Mouse (Mus musculus) neutrophil, adult 5-6 weeks (primary cell): ENCODE measurements around the gene Gxylt2. TPM values are rescaled to one million over a fixed set of nuclear protein-coding genes. Genes with fewer than 3 reads are reported as not detected.

Experiments used
- ATAC-seq: fragments of 151-379, 151-347 bp; 2 replicates; pipeline ENCODE4 v1.8.0; 2017; ENCODE audit warnings: mild to moderate bottlenecking, moderate TSS enrichment; ENCODE audit not compliant: insufficient number of reproducible peaks, poor library complexity, low FRiP score, severe bottlenecking; ENCODE audit errors: extremely low read depth
- total RNA-seq: library from RNA; stranded (forward); fragments of 200-1000 nt; gene quantifications from 2 replicates; pipeline ENCODE4 v1.2.3, GENCODE M21; 2017

The Gxylt2 gene
- total RNA-seq, 1 experiment from 2014 or later: not detected

DNA sequence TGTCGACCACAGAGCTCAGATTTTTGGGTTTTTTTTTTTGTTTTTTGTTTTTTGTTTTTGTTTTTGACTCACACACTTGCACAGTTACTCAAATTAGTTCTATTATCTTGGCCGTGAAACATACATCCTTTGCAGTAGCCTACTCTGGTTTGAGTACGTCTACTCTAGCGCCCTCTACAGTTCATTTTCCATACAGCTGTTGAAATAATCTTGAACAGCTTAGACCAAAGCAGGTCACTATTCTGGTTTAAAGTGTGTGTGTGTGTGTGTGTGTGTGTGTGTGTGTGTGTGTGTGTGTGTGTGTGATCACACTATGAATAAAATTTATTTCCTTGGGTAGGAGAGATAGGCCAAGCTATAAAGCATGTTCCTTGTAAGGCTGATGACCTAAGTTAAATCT, 5.6 kb downstream of the Gxylt2 start:
- no peak for ATAC-seq

DNA sequence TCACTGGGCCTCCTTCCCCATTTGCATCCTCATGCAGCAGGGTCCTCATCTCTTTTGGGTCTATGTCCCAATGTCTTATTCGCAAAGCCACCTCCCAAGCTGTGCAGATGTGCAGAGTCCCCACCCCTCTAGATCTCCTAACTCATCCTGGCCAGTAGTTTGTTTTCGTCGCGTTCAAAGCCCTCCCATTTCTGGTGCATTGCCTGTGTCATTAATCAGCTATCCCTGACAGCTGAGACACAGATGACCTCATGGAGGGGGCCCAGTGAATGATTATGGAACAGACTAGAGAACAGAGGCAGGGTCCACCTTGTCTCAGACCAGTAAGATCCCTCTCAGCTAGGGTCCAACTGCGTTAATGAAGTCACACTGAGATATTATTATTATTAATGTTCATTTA, 6.3 kb downstream of the Gxylt2 start:
- ATAC-seq: no peak

DNA sequence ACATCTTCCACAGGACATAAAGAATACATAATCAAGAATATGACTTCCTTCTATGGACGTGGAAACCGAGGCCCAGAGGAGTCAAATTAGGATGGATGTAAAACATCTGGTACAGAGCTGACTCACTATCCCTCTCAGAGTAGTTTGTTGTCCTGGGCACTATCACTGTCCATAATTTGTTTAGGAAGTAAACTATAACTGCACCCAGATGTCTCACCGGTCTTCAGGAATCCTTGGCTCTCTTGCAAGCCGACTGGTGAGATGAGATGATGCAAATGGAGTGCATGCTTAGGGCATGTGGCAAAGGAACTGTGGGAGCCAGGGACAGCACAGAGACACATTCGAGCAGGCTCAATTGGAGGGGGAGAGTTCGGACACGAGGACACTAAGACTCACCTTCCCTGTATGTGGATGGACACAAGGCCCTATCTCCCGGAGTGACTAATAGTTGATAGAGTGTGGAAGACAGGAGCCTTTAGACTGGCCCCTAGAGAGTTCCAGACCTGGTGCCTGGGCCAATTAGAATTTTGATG, 10.8 kb downstream of the Gxylt2 start:
- ATAC-seq: no peak

DNA sequence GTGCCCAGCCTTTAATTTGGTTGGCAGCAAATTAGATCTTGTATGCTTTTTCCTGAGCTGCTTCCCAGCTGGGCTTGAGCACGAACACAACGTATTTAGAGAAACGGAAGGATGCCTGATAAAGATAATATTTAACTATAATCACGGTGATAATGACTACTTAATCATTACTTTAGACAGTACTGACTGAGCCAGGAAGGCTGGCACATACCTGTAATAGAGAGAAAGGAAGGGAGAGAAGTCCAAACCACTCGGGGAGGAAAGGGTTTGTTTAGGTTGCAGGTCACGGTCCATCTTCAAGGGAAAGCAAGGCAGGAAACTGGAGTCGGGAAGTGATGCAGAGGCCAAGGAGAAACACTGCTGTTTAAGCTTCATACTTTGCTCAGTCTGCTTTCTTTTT, 11.6 kb downstream of the Gxylt2 start:
- ATAC-seq: no peak

DNA sequence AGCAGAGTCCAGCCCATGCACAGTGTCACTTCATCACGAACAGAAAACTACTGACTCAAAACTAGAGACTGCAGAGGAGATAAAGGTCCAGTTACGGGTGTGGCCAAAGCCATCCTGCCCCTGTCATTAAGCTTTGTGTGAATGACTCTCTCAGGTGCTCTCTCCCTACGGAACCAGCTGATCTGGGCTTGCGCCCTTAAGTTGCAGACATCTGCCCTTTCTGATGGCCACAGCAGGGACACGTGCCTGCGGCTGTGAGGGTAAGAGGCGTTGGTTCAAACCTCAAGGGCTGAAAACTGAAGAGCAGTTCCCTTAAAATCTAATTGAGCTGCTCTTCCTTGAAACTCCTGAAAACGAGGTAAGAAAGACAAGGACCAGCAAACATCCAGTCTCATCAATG, 12.3 kb downstream of the Gxylt2 start:
- no peak for ATAC-seq

DNA sequence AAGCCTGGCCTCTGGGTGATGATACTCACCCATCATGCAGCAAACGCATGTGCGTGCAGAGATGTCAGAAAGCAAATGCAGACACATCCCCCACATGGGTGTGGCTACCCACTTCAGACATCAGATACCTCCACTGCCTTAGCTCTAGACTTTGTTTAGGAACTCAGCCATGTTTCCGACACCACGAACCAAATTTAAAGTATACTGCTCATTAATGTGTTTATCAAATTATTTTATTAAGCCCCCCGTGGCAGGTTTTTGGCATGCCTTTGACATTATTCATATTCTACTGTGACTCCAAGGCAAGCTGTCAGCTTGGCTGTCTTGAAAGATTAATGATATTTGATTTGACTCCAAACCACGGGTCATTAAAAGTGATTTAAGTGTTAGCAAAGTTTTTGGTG, 15.6 kb downstream of the Gxylt2 start:
- ATAC-seq: no peak

DNA sequence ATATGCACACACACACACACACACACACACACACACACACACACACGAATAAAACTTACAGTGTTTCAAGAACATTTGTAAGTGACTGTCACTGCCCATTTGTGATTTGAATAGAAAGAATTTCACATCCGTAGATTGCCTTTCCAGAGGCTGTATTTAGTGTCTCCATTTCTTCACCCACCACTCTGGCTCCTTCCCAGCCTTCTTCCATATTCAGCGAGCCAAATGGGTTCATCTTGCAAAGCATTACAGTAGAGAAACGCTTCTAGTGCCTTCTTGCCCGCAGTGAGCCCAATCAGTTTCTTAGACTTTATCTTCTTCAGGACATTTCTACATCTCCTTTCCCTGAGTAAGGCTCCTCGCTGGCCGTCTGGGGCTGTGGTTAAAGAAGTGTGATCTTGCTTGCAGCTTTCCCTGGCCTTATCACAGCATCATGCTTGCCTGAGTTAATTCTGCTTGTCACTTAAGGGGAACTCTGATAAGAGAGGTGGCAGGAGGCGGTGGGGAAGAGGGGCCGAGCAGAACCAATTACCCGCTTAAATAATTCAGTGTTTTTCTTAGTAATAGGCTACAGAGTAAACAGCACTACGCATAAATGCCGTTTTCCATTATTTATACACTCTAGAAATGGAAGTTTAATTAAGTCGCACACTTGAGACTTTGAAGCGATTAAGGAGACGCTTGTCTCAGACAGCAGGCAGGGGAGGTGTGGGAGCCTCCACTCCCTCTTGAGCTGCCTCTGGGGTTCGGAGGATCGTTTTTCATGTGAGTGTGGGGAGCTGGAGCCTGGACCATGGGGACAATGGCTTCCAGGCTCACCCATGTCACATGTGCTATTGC, 16.6 kb downstream of the Gxylt2 start:
- no peak for ATAC-seq

DNA sequence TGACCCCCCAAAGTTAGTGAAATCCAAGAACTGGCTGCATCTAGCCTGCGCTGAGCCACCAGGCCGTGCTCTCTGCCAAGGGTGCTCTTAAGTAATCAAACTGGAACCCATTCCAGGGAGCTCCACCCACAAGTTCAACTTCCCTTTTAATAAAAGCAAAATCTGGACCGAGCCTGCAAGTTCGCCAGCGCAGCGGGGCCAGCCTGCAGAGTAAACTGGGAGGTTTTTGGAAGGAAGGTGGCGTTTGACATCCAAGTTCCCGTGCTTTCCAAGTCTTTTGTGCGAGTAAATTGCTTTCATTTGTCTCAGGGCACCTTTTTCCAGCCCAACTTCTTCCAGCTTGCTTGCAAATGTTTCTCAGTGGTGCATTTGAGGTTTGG, 27.5 kb downstream of the Gxylt2 start:
- ATAC-seq: no peak

DNA sequence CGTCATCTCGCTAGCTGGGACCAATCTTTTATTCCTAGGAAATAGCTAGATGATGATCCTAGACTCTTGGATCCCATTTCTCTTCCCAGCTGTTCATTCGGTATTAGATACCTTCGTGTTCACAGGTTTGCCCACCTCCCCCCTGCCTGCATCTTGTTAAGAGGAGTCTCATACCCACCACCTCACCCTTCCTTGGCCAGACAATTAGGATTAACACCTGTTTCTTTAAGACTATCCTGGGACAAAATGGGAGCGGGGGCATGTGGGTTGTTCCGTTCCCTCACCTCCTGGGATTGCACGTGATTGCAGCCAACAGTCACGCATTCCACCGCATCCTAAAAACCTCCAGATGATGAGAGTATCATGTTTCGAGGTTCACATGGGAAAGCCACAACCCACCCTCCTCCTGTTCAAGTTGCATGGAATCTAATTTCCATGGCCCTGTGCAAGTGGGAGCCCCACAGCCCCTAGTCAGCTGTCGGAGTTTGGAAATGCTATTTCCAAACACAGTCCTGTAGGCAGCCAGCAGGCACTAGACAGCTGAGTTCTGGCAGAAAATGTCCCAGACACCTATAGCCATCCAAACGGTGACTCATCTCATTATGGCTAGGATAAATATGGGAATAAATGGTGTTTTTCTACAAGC, 28.0 kb downstream of the Gxylt2 start:
- ATAC-seq: no peak

DNA sequence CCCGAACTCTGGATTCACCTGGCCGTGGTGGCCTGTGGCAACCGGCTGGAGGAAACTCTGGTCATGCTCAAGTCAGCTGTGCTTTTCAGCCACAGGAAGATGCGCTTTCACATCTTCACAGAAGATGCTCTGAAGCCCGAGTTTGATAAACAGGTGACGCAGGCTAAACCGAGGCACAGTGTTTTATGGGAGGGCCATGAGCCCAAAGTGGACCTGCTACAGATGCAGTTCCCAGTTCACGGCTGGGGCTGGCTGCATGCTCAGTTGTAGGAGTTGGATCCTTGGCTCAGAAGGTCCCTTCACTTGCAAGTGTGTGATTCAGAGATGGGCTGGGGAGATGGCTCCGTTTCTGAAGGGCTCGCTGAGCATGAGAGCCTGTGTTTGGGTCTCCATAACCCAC, 28.7 kb downstream of the Gxylt2 start:
- no peak for ATAC-seq

DNA sequence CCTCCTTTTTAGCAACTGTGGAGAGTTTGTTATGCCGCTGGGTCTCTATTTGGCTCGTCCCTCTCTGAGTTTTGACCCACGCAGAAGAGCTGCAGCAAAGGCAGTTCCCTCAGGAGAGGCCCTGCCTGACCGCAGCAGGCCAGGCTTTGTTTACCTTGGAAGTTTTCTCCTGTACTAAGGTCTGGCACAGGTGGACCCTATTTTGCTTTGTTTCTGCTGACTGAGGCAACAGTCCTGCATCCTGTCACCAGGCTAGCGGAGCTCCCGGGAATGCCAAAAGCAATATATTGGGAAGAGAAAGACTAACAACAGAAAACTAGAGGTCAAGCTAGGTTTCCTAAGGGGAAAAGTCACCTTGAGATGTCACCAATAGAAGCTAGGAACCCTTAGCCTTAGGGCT, 29.8 kb downstream of the Gxylt2 start:
- no peak for ATAC-seq

DNA sequence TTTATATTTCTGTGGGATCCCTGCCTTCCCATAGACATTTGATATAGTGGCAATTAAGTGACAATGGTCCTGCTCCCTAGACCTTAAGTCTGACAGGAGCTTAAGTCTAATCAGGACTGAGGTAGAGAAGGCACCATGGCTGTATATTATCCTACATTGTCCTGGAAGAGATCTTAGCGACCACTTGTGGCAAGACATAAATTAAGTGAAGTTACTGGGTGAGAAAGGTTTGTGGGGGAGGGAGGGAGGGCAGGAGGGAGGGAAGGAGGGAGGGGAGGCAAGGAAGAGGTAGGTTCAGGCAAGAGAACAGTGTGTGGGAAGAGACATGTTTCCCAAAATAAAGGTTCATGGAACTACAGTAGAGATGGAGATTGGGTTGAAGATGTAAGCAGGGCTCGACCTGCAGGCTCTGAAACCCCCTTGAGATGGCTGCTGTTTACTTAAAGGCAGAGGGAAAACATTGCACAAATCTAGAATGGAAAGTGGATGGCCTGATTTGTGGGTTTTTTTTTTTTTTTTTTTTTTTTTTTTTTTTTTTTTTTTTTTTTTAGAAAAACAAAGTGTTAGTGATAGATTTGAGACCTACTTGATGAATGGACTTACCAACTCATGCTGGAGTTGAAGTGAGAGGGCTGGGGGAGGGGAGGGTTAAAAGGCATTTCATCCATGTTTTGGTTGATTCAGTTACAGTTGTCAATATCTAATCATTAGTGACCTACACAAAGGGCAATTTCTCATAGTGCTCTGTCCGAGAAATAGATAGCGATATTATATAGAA, 54.1 kb downstream of the Gxylt2 start:
- ATAC-seq: no peak

DNA sequence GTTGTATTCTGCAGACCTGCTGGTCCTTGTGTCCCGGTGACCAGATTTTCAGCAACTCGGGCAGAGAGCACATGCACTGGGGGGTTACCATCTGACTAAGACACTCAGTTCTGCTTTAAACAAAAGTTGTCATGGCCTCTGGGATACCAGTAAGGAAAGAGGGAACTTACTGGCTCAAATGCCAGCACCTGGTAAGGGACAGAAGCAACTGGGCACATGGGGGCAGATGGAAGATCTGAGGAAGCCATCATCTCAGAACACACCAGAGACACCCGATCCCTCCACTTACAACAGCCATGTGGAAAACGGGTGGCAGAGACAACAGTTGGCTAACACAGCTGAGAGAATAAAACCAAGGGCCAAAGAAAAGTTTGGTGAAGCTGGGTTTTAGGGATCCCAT, 63.2 kb downstream of the Gxylt2 start:
- no peak for ATAC-seq

DNA sequence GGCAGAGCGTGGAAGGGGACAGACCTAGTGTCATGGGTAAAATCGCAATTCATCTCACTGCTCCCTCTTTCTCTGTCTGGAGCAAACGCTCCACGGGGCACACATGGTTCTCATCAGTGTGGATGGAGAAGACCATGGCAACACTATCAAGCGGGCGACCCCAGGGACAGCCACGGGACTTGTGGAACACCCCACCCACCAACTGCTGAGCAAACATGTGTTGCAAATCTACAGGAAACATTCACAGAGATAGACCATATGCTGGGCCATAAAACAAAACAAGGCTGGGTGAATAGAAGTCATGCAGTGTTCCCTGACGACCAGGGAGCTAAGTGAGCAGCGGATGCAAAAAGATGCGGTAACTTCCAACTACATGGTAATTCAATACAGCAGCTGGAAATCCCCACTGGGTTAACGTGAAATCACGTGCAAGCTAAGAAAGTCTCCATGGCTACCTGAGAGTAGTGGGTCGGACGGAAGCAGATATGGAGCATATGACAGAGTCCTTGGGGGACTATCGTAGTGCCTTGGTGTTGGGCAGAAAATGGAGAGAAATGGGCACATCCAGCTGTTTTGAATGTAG, 71.5 kb downstream of the Gxylt2 start:
- ATAC-seq: no peak

DNA sequence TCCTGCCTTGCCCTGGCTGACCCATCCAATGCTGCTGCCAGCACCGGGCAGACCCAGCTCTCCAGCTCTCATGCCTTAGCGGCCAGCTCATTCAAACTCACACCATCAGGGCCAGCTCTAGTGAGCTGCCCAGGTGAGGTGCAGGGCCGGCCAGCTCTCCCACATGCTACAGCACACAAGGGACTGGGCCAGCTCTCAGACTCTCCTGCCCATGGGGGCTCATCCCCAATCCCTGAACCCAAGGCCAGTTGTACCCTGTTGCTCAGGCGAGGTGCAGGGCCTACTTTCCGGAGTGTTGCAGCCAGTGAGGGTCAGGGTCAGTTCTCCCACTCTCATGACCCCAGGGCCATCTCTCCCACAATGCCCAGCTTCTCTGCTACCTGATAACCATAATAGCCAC, 74.1 kb downstream of the Gxylt2 start:
- ATAC-seq: no peak

DNA sequence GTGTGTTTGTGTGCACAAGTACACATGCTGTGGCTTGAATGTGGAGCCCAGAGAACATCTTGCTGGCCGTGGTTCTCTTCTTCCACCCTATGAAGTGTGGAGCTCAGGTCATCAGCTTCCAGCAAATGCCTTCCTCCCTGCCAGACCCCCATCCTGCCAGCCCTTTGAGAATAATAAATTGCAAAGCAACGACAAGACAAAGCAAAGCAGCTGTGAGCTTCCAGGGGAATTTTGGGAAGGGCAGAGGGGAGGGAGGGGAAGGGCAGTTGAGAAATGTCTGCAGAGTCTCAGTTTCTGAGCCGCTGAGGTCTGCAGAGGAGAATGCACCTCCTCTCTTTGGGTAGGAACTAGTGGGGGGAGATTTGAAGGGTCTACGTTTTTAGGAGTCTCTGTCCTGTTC, 75.9 kb downstream of the Gxylt2 start:
- ATAC-seq: no peak

DNA sequence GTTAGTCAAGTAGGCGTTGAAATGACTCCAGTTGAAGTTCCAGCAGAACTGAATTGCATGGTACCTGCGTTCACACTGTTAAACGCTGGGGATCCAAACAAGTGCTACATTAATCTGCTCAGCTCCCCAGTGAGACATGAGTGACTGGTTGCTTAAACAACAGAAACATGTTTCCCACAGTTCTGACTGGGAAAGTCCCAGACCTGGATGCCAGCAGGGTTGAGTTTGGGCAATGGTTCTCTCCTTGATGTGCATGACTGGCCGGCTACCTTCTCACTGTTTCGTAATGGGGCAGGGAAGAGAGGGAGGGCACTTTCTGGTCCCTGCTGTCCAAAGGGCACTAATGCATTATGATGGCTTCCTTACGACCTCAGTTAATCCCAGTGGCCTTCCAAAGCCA, 77.1 kb downstream of the Gxylt2 start:
- no peak for ATAC-seq

DNA sequence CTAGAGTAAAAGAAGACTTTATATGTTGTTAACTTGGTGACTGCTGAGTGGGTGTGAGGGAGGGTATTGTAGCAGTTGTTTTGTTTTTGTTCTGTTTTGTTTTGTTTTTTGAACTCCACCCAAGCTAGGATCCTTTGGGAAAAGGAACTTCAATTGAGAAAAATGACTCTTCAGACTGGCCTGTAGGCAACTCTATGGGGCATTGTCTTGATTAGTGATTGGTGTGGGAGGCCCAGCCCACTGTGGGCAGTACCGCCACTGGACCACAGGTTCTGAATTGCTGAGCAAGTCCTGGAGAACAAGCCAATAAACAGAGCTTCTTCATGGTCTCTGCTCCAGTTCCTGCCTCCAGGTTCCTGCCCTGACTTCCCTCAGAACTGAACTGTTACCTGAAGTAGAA, 83.2 kb downstream of the Gxylt2 start:
- no peak for ATAC-seq

DNA sequence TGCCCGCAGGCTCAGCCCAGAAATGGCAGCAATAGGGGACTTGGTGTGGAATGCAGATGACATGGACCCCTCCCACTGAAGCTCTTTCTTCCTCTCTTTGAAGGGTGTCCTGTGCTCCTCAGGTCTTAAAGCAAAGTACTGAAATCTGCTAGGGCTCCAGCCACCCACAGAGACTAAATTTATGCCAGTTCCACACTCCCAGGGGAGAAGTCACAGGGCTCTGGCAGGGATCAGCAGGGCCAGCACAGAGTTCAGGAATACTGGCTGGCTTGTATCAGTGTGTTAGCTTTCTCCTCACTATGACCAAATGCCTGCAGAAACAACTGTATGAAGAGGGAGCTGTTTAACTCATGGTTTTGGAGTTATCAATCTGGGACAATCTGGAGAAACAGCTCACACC, 84.6 kb downstream of the Gxylt2 start:
- no peak for ATAC-seq
